Mouse (Mus musculus): ENCODE data around the gene Sema4a. TPM values are rescaled to one million over a fixed set of nuclear protein-coding genes. Genes with fewer than 3 reads are reported as not detected.
A peak's percentile ranks its signal among the peaks of the same experiment; 100 is the strongest.

The Sema4a gene
- total RNA-seq, 2 experiments from 2014 or later = 1.2 to 1.8 TPM

GRCm38 (mm10) chr3:88450379-88451131 is 10.4 kb downstream of the Sema4a start:
- DNase-seq = peak; percentile 11
- H3K4me3 ChIP-seq = no peak overlapping the region
- no peak overlapping the region; the same call in 1 of the 2 replicates for H3K27ac ChIP-seq
- intact Hi-C loops (cut with DNase I) = no loop called here
- TF ChIP-seq CTCF (IDR thresholded peaks at IDR 0.05) = no peak

- DNase-seq = peak; percentile 56
- intact Hi-C loops (cut with DNase I) = no loop called here
- no peak for TF ChIP-seq CTCF (IDR thresholded peaks at IDR 0.05)
- Histone ChIP-seq H3K27ac (peak overlapping the region; percentile 65), H3K4me3 (peak overlapping the region; percentile 65)
Measured at GRCm38 (mm10) chr3:88449395-88450023, 11.5 kb downstream of the Sema4a start.

- H3K4me3 ChIP-seq = no peak overlapping the region
- DNase-seq = no peak
- intact Hi-C loops (cut with DNase I) = no loop called here
- no peak for TF ChIP-seq CTCF (IDR thresholded peaks at IDR 0.05)
- no peak overlapping the region for H3K27ac ChIP-seq
Measured at GRCm38 (mm10) chr3:88448443-88448842, 12.5 kb downstream of the Sema4a start.

GRCm38 (mm10) chr3:88447676-88448183 is 13.3 kb downstream of the Sema4a start:
- intact Hi-C loops (cut with DNase I) = no loop called here
- TF ChIP-seq CTCF (IDR thresholded peaks at IDR 0.05) = no peak
- peak; percentile 16 for DNase-seq
- Histone ChIP-seq H3K4me3 (no peak overlapping the region), H3K27ac (no peak overlapping the region)

GRCm38 (mm10) chr3:88446471-88447123 is 14.4 kb downstream of the Sema4a start:
- no peak overlapping the region for H3K4me3 ChIP-seq
- intact Hi-C loops (cut with DNase I) = no loop called here
- DNase-seq = peak; percentile 32
- no peak overlapping the region for H3K27ac ChIP-seq
- TF ChIP-seq CTCF (IDR thresholded peaks at IDR 0.05) = no peak

- Histone ChIP-seq H3K4me3 (no peak overlapping the region), H3K27ac (no peak overlapping the region)
- intact Hi-C loops (cut with DNase I) = no loop called here
- no peak for TF ChIP-seq CTCF (IDR thresholded peaks at IDR 0.05)
- peak; percentile 33 for DNase-seq
Measured at GRCm38 (mm10) chr3:88442888-88443287, 18.1 kb downstream of the Sema4a start.

- H3K4me3 ChIP-seq = no peak overlapping the region
- no peak for TF ChIP-seq CTCF (IDR thresholded peaks at IDR 0.05)
- H3K27ac ChIP-seq = no peak overlapping the region
- DNase-seq = no peak
- intact Hi-C loops (cut with DNase I) = no loop called here
Measured at GRCm38 (mm10) chr3:88442488-88442887, 18.5 kb downstream of the Sema4a start.

GRCm38 (mm10) chr3:88440500-88441381 is 20.2 kb downstream of the Sema4a start:
- peak; percentile 59 for TF ChIP-seq CTCF (IDR thresholded peaks at IDR 0.05)
- intact Hi-C loops (cut with DNase I) = no loop called here
- DNase-seq = peak; percentile 5
- peak overlapping the region; percentile 51 for H3K4me3 ChIP-seq
- H3K27ac ChIP-seq = no peak overlapping the region

GRCm38 (mm10) chr3:88439582-88439981 is 21.4 kb downstream of the Sema4a start:
- H3K27ac ChIP-seq = no peak overlapping the region
- DNase-seq = peak; percentile 12
- H3K4me3 ChIP-seq = no peak overlapping the region
- TF ChIP-seq CTCF (IDR thresholded peaks at IDR 0.05) = no peak
- intact Hi-C loops (cut with DNase I) = no loop called here

- no peak for DNase-seq
- TF ChIP-seq CTCF (IDR thresholded peaks at IDR 0.05) = no peak
- intact Hi-C loops (cut with DNase I) = no loop called here
- peak overlapping the region; percentile 69; the same call in 1 of the 2 replicates for H3K4me3 ChIP-seq
- H3K27ac ChIP-seq = no peak overlapping the region
Measured at GRCm38 (mm10) chr3:88437454-88437853, 23.5 kb downstream of the Sema4a start.

- TF ChIP-seq CTCF (IDR thresholded peaks at IDR 0.05) = peak; percentile 63
- Histone ChIP-seq H3K4me3 (peak overlapping the region; percentile 69), H3K27ac (peak overlapping the region; percentile 75)
- intact Hi-C loops (cut with DNase I) = no loop called here
- DNase-seq = peak; percentile 78
Measured at GRCm38 (mm10) chr3:88436395-88437201, 24.4 kb downstream of the Sema4a start.
